Mouse (Mus musculus) liver, adult 2 months (tissue): ENCODE results near the gene Mgat1.

ENCODE experiments used
- CTCF ChIP-seq: fragments of 200-500 bp; IDR thresholded peaks from 2 replicates; pipeline ENCODE4 v1.5.1; 2011; ENCODE audit warnings: low read depth, low read length, control low read depth
- POLR2A ChIP-seq: fragments of 200-500 bp; IDR thresholded peaks from 2 replicates; pipeline ENCODE4 v1.6.1; 2011; ENCODE audit warnings: low read length, control low read depth; ENCODE audit not compliant: insufficient read depth; ENCODE audit errors: extremely low read depth

GRCm38 (mm10) chr11:49259296-49259695 lies 15.3 kb downstream of the Mgat1 start:
- TF ChIP-seq POLR2A (no peak), CTCF (no peak)
